Mouse (Mus musculus) induced T-regulatory cell, adult 2 months (primary cell): ENCODE results near the gene Mrps9.
"Not testable (repeated sequence)": the region's sequence is repeated elsewhere in the genome, so short reads cannot be mapped to it uniquely, and the experiment has no call there.

Source experiments
- DNase-seq: peaks from one replicate; pipeline ENCODE4 v3.0.0-alpha.2; 2012; ENCODE audit warnings: low read depth

The Mrps9 gene

GRCm38 (mm10) chr1:42850663-42851397 lies at the start of gene Mrps9:
TSS of gene Mrps9 (plus strand) at chr1:42851233.
- DNase-seq, result peak; percentile 98

GRCm38 (mm10) chr1:42813301-42813845 lies 37.7 kb upstream of the Mrps9 start:
- no peak for DNase-seq

GRCm38 (mm10) chr1:42814798-42815619 lies 36.0 kb upstream of the Mrps9 start:
- no peak for DNase-seq

- no peak for DNase-seq
These were observed 350 bp downstream of the Mrps9 start for GRCm38 (mm10) chr1:42851398-42851767.

- DNase-seq, result no peak
These were observed 777 bp downstream of the Mrps9 start for GRCm38 (mm10) chr1:42851810-42852209.

GRCm38 (mm10) chr1:42864719-42865250 lies 13.8 kb downstream of the Mrps9 start:
- no peak for DNase-seq

- DNase-seq, result no peak
These were observed 14.4 kb downstream of the Mrps9 start for GRCm38 (mm10) chr1:42865336-42865939.

GRCm38 (mm10) chr1:42865986-42866385 lies 15.0 kb downstream of the Mrps9 start:
- no peak for DNase-seq

GRCm38 (mm10) chr1:42867188-42867587 lies 16.2 kb downstream of the Mrps9 start:
- DNase-seq, result no peak

- DNase-seq, result no peak
These were observed 23.1 kb downstream of the Mrps9 start for GRCm38 (mm10) chr1:42874174-42874573.

GRCm38 (mm10) chr1:42875271-42875670 lies 24.2 kb downstream of the Mrps9 start:
- DNase-seq, result no peak

- no peak for DNase-seq
These were observed 25.5 kb downstream of the Mrps9 start for GRCm38 (mm10) chr1:42876463-42877093.

GRCm38 (mm10) chr1:42877264-42877663 lies 26.2 kb downstream of the Mrps9 start:
- DNase-seq, result no peak

GRCm38 (mm10) chr1:42878851-42879250 lies 27.8 kb downstream of the Mrps9 start:
- no peak for DNase-seq

GRCm38 (mm10) chr1:42882258-42882657 lies 31.2 kb downstream of the Mrps9 start:
- no peak for DNase-seq

GRCm38 (mm10) chr1:42883418-42883817 lies 32.4 kb downstream of the Mrps9 start:
- not testable (repeated sequence) for DNase-seq

GRCm38 (mm10) chr1:42887835-42888234 lies 36.8 kb downstream of the Mrps9 start:
- no peak for DNase-seq

- no peak for DNase-seq
These were observed 37.7 kb downstream of the Mrps9 start for GRCm38 (mm10) chr1:42888541-42889349.

- no peak for DNase-seq
These were observed 38.4 kb downstream of the Mrps9 start for GRCm38 (mm10) chr1:42889421-42889887.

GRCm38 (mm10) chr1:42894695-42895094 lies 43.7 kb downstream of the Mrps9 start:
- no peak for DNase-seq

- DNase-seq, result no peak
These were observed 54.1 kb downstream of the Mrps9 start for GRCm38 (mm10) chr1:42905148-42905547.
